Mouse (Mus musculus) layer of hippocampus, postnatal 10 days (tissue): Measurements from ENCODE around the gene Kdm5c. TPM values are rescaled to one million over a fixed set of nuclear protein-coding genes. Genes with fewer than 3 reads are reported as not detected.
A peak's percentile ranks its signal among the peaks of the same experiment; 100 is the strongest.
"Not testable (repeated sequence)": the region's sequence is repeated elsewhere in the genome, so short reads cannot be mapped to it uniquely, and the experiment has no call there.

Source experiments
- DNase-seq, 2 experiments: peaks; one replicate each; pipeline ENCODE4 v3.0.0; 2021; ENCODE audit warnings: low spot score in 2 of 2
- long read RNA-seq: library from polyadenylated mRNA; stranded (forward); transcript quantifications from one replicate; pipeline ENCODE4 v2.0.0, GENCODE M21; 2023
- total RNA-seq, 2 experiments: library from RNA; stranded (reverse); gene quantifications; 2 replicates each; pipeline ENCODE4 v1.2.3; 2021

Gene Kdm5c
- total RNA-seq, result 10 to 100 TPM; 55.2 to 73.3 TPM
- long read RNA-seq, full-length matches to known transcripts, result 4 of 12 reads
- long read RNA-seq, partial matches to known transcripts, result 6 of 12 reads
- long read RNA-seq, other reads (novel, unspliced or antisense), result 2 of 12 reads

- peak; percentile 82 to 97 for DNase-seq
Measured at GRCm38 (mm10) chrX:152232781-152233763, at the start of gene Kdm5c. Gene Kdm5c (plus strand): TSS chrX:152233020.

- no peak for DNase-seq
Measured at GRCm38 (mm10) chrX:152187151-152187550, 45.7 kb upstream of the Kdm5c start.

GRCm38 (mm10) chrX:152191266-152191665 is 41.6 kb upstream of the Kdm5c start:
- DNase-seq, result no peak

GRCm38 (mm10) chrX:152197814-152198648 is 34.8 kb upstream of the Kdm5c start:
- DNase-seq, result no peak

- DNase-seq, result no peak
Measured at GRCm38 (mm10) chrX:152201737-152202421, 30.9 kb upstream of the Kdm5c start.

- no peak for DNase-seq
Measured at GRCm38 (mm10) chrX:152202422-152203103, 30.3 kb upstream of the Kdm5c start.

- DNase-seq, result no peak
Measured at GRCm38 (mm10) chrX:152203247-152203646, 29.6 kb upstream of the Kdm5c start.

- no peak for DNase-seq
Measured at GRCm38 (mm10) chrX:152205486-152205885, 27.3 kb upstream of the Kdm5c start.

- no peak for DNase-seq
Measured at GRCm38 (mm10) chrX:152214703-152215102, 18.1 kb upstream of the Kdm5c start.

- no peak for DNase-seq
Measured at GRCm38 (mm10) chrX:152218529-152218928, 14.3 kb upstream of the Kdm5c start.

GRCm38 (mm10) chrX:152221721-152222120 is 11.1 kb upstream of the Kdm5c start:
- DNase-seq, result peak in 1 of 2 experiments; percentile 26

- no peak for DNase-seq
Measured at GRCm38 (mm10) chrX:152222226-152222625, 10.6 kb upstream of the Kdm5c start.

- no peak for DNase-seq
Measured at GRCm38 (mm10) chrX:152223313-152223712, 9.5 kb upstream of the Kdm5c start.

- DNase-seq, result no peak
Measured at GRCm38 (mm10) chrX:152224280-152224679, 8.5 kb upstream of the Kdm5c start.

- DNase-seq, result no peak
Measured at GRCm38 (mm10) chrX:152234125-152234524, 1.3 kb downstream of the Kdm5c start.

- no peak for DNase-seq
Measured at GRCm38 (mm10) chrX:152235758-152236157, 2.9 kb downstream of the Kdm5c start.

GRCm38 (mm10) chrX:152243140-152243539 is 10.3 kb downstream of the Kdm5c start:
- DNase-seq, result not testable (repeated sequence)

- no peak for DNase-seq
Measured at GRCm38 (mm10) chrX:152244492-152245189, 11.8 kb downstream of the Kdm5c start.

- DNase-seq, result no peak
Measured at GRCm38 (mm10) chrX:152271189-152271588, 38.4 kb downstream of the Kdm5c start.

GRCm38 (mm10) chrX:152279384-152279783 is 46.6 kb downstream of the Kdm5c start:
- no peak for DNase-seq
